Mouse (Mus musculus): ENCODE results near the gene Il17a. TPM values are rescaled to one million over a fixed set of nuclear protein-coding genes. Genes with fewer than 3 reads are reported as not detected.
"Not testable (repeated sequence)": the region's sequence is repeated elsewhere in the genome, so short reads cannot be mapped to it uniquely, and the experiment has no call there.

The Il17a gene
- total RNA-seq, 2 experiments from 2014 or later, result not detected

- no peak for DNase-seq (ENCODE audit: extremely low spot score in 1 of 2, low spot score in 2 of 2)
- H3K27ac ChIP-seq, result no peak overlapping the region
- intact Hi-C loops (cut with DNase I), result no loop called here
Observed at GRCm38 (mm10) chr1:20754439-20754838, 23.7 kb downstream of the Il17a start.

GRCm38 (mm10) chr1:20757586-20757985 lies 26.9 kb downstream of the Il17a start:
- intact Hi-C loops (cut with DNase I), result no loop called here
- H3K4me3 ChIP-seq, result no peak overlapping the region
- H3K27ac ChIP-seq, result no peak overlapping the region
- DNase-seq (ENCODE audit: extremely low spot score in 1 of 2, low spot score in 2 of 2), result no peak
- TF ChIP-seq CTCF (IDR thresholded peaks at IDR 0.05), result no peak

More at GRCm38 (mm10) chr1:20754439-20754838, 23.7 kb downstream of the Il17a start:
- no peak overlapping the region for H3K4me3 ChIP-seq
- TF ChIP-seq CTCF (IDR thresholded peaks at IDR 0.05), result no peak

- Histone ChIP-seq H3K27ac (no peak overlapping the region), H3K4me3 (no peak overlapping the region)
- intact Hi-C loops (cut with DNase I), result no loop called here
- DNase-seq (ENCODE audit: extremely low spot score in 1 of 2, low spot score in 2 of 2), result peak; percentile 15 to 59
- TF ChIP-seq CTCF (IDR thresholded peaks at IDR 0.05), result no peak
Observed at GRCm38 (mm10) chr1:20759799-20760198, 29.1 kb downstream of the Il17a start.

GRCm38 (mm10) chr1:20760331-20760730 lies 29.6 kb downstream of the Il17a start:
- no peak for TF ChIP-seq CTCF (IDR thresholded peaks at IDR 0.05)
- intact Hi-C loops (cut with DNase I), result no loop called here

GRCm38 (mm10) chr1:20761411-20761810 lies 30.7 kb downstream of the Il17a start:
- intact Hi-C loops (cut with DNase I), result no loop called here
- no peak for DNase-seq (ENCODE audit: extremely low spot score in 1 of 2, low spot score in 2 of 2)
- no peak overlapping the region for H3K27ac ChIP-seq
- no peak overlapping the region for H3K4me3 ChIP-seq
- TF ChIP-seq CTCF (IDR thresholded peaks at IDR 0.05), result no peak

More at GRCm38 (mm10) chr1:20760331-20760730, 29.6 kb downstream of the Il17a start:
- Histone ChIP-seq H3K27ac (no peak overlapping the region), H3K4me3 (no peak overlapping the region)
- no peak for DNase-seq (ENCODE audit: extremely low spot score in 1 of 2, low spot score in 2 of 2)

- Histone ChIP-seq H3K4me3 (no peak overlapping the region), H3K27ac (no peak overlapping the region)
- intact Hi-C loops (cut with DNase I), result no loop called here
- DNase-seq (ENCODE audit: extremely low spot score in 1 of 2, low spot score in 2 of 2), result no peak
- TF ChIP-seq CTCF (IDR thresholded peaks at IDR 0.05), result no peak
Observed at GRCm38 (mm10) chr1:20766526-20766925, 35.8 kb downstream of the Il17a start.

GRCm38 (mm10) chr1:20774026-20774730 lies 43.5 kb downstream of the Il17a start:
- H3K4me3 ChIP-seq; DNase-seq (ENCODE audit: extremely low spot score in 1 of 2, low spot score in 2 of 2); H3K27ac ChIP-seq; intact Hi-C loops (cut with DNase I): not testable (repeated sequence)

- no peak for DNase-seq (ENCODE audit: extremely low spot score in 1 of 2, low spot score in 2 of 2)
- no peak for TF ChIP-seq CTCF (IDR thresholded peaks at IDR 0.05)
- intact Hi-C loops (cut with DNase I), result no loop called here
Observed at GRCm38 (mm10) chr1:20778366-20778765, 47.7 kb downstream of the Il17a start.

More at GRCm38 (mm10) chr1:20778366-20778765, 47.7 kb downstream of the Il17a start:
- Histone ChIP-seq H3K27ac (no peak overlapping the region), H3K4me3 (no peak overlapping the region)

Small RNA genes lying within 50 kb of the gene (microRNA-seq; reads per million reads assigned to microRNA genes)
- gene Mir133b, result 0 reads per million in 2 experiments

Other genes starting within 250 kb of the Il17a start
- gene Pkhd1, start 112.8 kb upstream of the Il17a start, total RNA-seq (2021), result under 1 TPM in 1 of 2 experiments, not detected in 1; 0.09 TPM
- gene Il17f, start 59.7 kb downstream of the Il17a start, total RNA-seq (2021), result not detected
- 1 to 10 TPM; 1.9 to 3.4 TPM for gene Mcm3, start 89.4 kb downstream of the Il17a start, total RNA-seq (2021)
- gene Paqr8, start 159.7 kb downstream of the Il17a start, total RNA-seq (2021), result 100 to 1,000 TPM; 128 to 135 TPM
- 1 to 10 TPM; 1.3 to 1.9 TPM for gene Efhc1, start 220.7 kb downstream of the Il17a start, total RNA-seq (2021)

Data from left cerebral cortex, adult 2 months (tissue).